Mouse (Mus musculus): Measurements from ENCODE around the gene Tmem37.

Gene Tmem37

DNA sequence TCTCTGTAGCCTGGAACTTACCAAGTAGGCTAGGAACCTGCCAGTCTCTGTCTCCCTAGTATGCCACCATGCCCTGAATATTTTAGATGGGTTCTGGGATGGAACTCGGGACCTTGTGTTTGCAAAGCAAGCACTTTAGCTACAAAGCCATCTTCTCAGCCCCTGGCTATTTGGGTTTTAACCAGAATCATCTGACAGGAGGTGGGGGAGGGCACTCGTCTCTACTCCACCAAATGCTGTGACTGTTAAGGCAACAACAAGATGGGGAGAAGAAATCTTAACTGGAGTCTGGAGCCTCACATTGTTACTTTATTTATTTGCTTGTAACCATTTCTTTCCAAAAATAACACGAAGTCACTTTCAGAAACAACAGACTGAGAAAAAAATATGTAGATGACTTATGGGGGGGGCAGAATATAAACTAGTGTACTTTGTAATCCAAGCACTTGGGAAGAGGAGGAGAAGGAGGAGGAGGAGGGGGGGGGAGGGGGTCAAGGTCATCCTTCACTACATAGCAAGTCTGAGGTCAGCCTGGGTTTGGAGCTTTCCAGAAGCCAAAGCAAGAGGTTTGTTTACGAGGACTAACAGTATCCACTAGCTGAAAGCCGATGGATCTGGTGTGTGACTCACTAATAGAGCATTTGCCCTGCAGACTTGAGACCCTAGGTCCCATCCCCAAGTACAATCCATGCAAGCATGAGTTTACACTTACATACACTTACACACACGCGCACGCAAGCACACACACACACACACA lies 16.0 kb downstream of the Tmem37 start:
- DNase-seq (ENCODE audit: low read depth, low spot score): no peak

DNA sequence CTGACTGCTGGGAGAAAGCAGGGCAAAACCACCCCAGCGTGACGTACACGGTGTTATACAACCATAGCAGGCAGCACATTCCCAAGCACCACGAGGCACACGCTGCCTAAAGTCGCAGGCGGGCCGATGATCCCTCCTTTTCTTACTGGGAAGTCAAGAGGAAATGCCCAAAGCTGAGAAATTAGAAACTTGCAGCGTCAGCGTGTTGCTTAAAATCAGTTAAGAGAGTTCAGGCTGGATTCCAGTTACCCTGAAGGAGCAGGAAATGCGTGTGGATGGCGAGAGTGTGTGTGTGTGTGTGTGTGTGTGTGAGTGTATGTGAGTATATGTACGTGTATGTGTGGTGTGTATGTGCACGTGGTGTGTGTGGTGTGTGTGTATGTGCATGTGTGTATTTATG lies 16.8 kb downstream of the Tmem37 start:
- no peak for DNase-seq (ENCODE audit: low read depth, low spot score)

DNA sequence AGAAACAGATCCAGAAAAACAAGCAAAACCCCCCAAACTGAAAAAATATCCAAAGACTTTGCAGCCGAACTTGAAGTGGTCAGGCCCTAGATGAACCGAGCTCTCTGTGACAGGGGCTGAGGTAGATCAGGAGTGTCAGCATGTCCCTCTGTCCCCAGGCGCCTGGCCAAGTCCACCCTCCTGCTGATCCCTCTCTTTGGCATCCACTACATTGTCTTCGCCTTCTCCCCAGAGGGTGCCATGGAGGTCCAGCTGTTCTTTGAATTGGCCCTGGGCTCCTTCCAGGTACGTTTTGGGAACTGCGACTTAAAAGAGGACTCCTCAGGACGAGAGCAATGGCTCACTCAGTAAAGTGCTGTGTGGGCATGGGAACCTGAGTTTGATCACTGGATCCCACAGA lies 17.6 kb downstream of the Tmem37 start:
- DNase-seq (ENCODE audit: low read depth, low spot score): no peak

DNA sequence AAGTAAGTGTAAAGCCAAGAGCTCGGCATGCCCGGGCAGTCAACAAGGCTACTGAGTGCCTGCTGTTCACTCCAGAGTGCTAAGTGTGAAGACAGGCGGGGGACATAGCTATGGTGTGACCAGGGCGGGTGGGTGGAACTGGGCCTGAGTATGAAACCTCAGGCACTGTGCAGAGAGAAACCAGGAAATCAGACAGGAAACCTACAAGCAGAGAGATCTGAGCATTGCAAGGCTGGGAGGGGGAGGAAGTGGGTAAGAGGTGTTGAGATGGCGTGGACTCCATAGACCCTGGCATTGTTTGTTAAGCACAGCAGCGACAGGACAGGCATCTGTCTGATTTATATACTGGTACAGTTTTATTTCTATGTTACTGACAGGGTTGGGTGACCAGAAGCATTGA lies 18.4 kb downstream of the Tmem37 start:
- DNase-seq (ENCODE audit: low read depth, low spot score): no peak

DNA sequence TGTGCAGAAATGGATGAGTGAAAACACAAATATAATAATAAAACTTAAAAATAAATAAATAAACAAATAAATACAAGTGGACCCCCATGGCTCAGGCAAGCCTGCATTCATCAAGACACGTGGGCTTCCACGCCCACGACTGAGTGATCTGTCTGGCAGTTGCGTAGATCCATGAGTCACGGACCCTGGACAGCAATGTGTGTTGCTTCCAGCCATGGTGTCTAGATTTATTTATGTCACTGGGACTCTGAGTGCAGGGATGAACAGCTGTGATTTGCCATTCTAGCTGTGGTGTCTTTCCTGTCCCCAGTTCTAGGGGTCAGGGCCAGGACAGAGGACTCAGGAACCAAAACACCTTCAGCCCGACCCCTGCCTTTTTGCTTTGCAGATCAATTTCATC lies 18.9 kb downstream of the Tmem37 start:
- DNase-seq (ENCODE audit: low read depth, low spot score): no peak

- no peak for DNase-seq (ENCODE audit: low read depth, low spot score)
Measured at GRCm38 (mm10) chr1:120051070-120051469, 22.8 kb downstream of the Tmem37 start.

GRCm38 (mm10) chr1:120047325-120047724 lies 26.5 kb downstream of the Tmem37 start:
- DNase-seq (ENCODE audit: low read depth, low spot score): no peak

- DNase-seq (ENCODE audit: low read depth, low spot score): no peak
Measured at GRCm38 (mm10) chr1:120044584-120044983, 29.3 kb downstream of the Tmem37 start.

- no peak for DNase-seq (ENCODE audit: low read depth, low spot score)
Measured at GRCm38 (mm10) chr1:120042421-120042820, 31.5 kb downstream of the Tmem37 start.

- DNase-seq (ENCODE audit: low read depth, low spot score): no peak
Measured at GRCm38 (mm10) chr1:120038594-120038993, 35.3 kb downstream of the Tmem37 start.

GRCm38 (mm10) chr1:120037021-120037683 lies 36.7 kb downstream of the Tmem37 start:
- DNase-seq (ENCODE audit: low read depth, low spot score): no peak

DNA sequence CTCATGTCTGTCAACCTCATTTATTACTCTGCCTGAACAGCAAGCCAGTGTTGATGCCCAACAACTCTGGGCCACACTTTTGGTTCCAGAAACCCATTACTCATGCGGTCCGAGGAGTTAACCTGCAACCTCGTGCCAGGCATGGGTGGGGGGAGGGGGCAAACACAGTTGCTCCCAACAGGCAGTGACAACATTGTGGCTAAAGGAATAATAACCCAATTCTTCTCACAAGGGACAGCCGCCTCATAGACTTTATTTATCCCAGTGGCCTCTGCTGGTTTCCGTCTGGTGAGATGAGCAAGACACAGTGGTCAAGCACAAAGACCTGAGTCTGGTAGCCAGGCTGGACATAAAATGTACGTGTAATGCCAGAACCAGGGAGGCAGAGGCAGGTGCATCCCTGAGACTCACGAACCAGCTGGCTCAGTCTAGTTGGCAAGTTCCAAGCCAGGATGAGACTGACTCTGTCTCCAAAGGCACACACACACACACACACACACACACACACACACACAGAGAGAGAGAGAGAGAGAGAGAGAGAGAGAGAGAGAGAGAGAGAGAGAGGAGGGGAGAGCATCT lies 38.3 kb downstream of the Tmem37 start:
- no peak for DNase-seq (ENCODE audit: low read depth, low spot score)

DNA sequence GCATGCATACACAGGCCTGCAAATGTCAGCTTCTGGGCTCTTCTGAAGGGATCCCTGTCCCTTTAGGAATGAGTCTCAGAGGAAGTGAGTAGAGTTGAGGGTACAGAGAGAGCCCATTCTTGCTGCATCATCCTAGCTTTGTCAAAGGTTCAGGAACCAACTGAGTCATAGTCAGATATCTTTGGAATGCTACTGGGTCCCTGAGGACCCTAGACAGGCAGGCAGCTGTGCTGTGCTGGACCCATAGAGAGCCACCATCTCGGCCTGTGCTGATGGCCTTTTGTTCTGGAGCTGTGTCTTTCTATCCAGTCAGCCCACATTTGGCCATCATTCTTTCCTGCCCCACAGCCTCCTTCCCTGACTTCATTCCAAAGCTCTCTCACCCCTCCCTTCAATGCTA lies 39.1 kb downstream of the Tmem37 start:
- no peak for DNase-seq (ENCODE audit: low read depth, low spot score)

- DNase-seq (ENCODE audit: low read depth, low spot score): no peak
Measured at GRCm38 (mm10) chr1:120033469-120033854, 40.4 kb downstream of the Tmem37 start.

- peak; percentile 68 for DNase-seq (ENCODE audit: low read depth, low spot score)
Measured at GRCm38 (mm10) chr1:120032804-120033468, 40.9 kb downstream of the Tmem37 start.

GRCm38 (mm10) chr1:120030474-120030873 lies 43.4 kb downstream of the Tmem37 start:
- DNase-seq (ENCODE audit: low read depth, low spot score): no peak

DNA sequence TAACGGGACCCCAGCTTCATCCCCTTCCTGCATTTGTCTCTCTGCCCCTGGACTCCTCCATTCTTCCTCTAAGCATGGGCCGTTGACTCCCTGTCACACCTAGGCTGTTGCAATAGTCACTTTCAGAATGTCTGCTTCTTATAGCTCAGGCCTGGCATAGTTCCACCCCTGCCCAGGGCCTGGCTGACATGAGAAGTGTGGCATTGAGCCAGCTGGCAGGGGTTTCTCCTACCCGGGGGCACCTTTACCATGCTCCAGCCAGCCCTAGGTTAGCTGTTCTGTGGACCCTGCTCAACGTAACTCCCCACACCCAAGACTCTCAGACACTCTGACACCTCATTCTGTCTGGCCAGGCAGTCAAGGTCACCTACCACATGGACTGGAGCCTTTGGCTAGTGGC lies 46.2 kb downstream of the Tmem37 start:
- no peak for DNase-seq (ENCODE audit: low read depth, low spot score)

DNA sequence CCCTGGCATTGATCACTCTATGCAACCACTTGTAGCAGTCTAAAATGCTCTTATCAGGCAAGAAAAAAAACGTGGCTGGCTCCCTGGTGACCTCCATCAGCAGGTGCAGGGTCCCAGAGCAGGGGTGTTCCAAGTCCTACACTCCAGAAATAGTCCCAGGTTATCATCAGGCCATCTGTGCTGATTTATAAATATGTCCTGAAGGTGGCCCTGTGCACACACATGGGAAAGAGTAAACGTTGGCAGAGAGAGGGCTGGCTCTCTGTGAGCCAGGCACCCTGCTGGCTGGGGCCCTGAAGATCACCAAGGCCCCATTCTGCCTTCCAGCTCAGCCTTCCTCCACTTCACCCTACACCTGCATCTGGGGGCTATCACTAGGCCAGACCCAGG lies 48.8 kb downstream of the Tmem37 start:
- no peak for DNase-seq (ENCODE audit: low read depth, low spot score)

GRCm38 (mm10) chr1:120024331-120025049 lies 49.4 kb downstream of the Tmem37 start:
- no peak for DNase-seq (ENCODE audit: low read depth, low spot score)

DNA sequence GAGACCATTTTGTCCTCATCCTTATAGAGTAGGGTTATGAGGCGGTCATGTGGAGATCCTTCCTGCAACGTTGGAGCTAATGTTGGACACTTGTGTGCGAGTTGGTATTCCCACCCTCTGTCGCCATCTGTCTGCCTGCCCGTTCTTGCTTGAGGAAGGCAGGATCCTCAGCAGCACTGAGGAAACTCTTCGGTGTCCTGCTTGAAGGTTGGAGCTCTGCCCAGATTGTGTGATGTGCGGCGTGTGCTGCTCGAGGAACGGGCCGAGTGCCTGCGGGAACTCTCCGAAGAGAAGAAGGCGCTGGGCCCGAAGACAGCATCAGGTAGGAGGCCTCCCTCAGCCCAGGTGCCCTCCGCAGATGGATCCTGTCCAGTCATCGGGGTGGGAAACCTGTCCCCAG lies 51.9 kb downstream of the Tmem37 start:
- DNase-seq (ENCODE audit: low read depth, low spot score): no peak

DNA sequence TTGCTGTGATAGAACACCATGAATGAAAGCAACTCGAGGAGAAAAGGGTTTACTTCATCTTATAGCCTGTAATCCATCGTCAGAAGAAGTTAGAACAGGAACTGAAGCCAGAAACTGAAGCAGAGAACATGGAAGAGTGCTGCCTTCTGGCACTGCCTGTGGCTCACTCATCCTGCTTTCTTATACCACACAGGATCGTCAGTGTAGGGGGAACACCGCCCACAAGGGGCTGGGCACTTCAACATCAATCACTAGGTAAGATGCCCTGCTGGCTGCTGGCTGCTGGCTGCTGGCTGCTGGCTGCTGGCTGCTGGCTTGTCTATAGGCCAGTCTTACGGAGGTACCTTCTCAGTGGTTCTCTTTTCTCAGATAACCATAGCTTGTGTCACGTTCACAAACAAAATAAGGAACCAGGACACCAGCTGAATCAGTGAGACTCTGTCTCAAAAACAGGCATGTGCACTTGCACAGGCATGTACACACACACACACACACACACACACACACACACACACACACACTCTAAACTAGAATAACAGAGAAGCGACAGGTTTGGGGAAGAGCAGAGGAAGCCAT lies 53.5 kb downstream of the Tmem37 start:
- DNase-seq (ENCODE audit: low read depth, low spot score): no peak

DNA sequence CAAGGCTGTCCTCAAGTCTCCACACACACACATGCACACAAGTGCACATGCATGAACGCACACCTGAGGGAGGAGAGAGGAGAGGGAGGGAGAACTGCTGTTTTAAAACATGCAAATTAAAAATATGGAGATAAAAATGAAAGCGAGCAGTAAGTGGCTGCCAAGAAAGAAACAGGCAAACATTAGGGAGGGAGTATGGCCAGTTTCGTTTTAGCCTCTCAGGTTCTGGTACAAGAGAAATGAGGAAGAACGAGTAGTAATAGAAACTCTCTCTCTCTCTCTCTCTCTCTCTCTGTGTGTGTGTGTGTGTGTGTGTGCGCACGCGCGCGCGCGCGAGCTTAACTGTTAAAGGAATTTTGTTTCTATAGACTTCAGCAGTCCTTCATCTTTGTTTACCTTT lies 54.4 kb downstream of the Tmem37 start:
- no peak for DNase-seq (ENCODE audit: low read depth, low spot score)

All from retina, postnatal 7 days (tissue).